Mouse (Mus musculus) spleen, adult 2 months (tissue): ENCODE data around the gene Bmpr1b.

Experiments used
- CTCF ChIP-seq: fragments of 200-500 bp; IDR thresholded peaks from 2 replicates; pipeline ENCODE4 v1.5.1; 2011; ENCODE audit warnings: mild to moderate bottlenecking, inconsistent platforms; ENCODE audit not compliant: insufficient read depth, insufficient read length, insufficient replicate concordance; ENCODE audit errors: extremely low read depth
- POLR2A ChIP-seq: fragments of 200-500 bp; IDR thresholded peaks from 2 replicates; pipeline ENCODE4 v1.6.1; 2011; ENCODE audit warnings: low read depth, low read length, inconsistent platforms

DNA sequence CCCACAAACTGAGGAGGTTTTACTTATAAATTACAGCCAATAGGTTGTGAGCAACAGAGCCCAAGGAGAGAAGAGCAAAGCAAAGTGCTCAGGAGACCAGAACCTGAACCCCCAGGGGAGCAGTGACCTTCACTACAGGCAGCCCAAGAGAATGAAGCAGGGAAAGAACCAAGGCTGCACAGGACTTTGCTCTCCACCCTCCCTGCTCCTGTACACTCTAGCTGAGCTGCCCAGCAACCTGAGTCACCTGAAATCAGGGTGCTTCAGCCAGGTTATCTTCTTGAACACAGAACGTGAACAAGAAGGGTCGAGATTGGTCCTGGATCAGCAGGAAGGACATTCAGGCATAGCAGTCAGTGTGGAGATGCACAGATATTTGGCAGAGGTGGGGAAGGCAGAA, 5.3 kb downstream of the Bmpr1b start:
- TF ChIP-seq CTCF (no peak), POLR2A (no peak)
